Mouse (Mus musculus) G1E (cell line): Measurements from ENCODE around the gene Sdc1.

Source experiments
- CTCF ChIP-seq: IDR thresholded peaks from 2 replicates; pipeline ENCODE4 v1.5.1; 2012; ENCODE audit warnings: low read depth, low read length, inconsistent platforms, mixed read lengths
- TAL1 ChIP-seq: conservative IDR thresholded peaks from 2 replicates; pipeline ENCODE4 v1.6.1; 2012; ENCODE audit warnings: low read depth, low read length, inconsistent platforms, mixed read lengths

- TF ChIP-seq TAL1 (no peak), CTCF (no peak)
Measured at GRCm38 (mm10) chr12:8778106-8778505, 7.0 kb downstream of the Sdc1 start.
